Mouse (Mus musculus) kidney, adult 2 months (tissue): ENCODE results near the gene Cox4i2. TPM values are rescaled to one million over a fixed set of nuclear protein-coding genes. Genes with fewer than 3 reads are reported as not detected.

Experiments
- DNase-seq: peaks from one replicate; pipeline ENCODE4 v3.0.0; 2021
- H3K27ac ChIP-seq: fragments of 200-500 bp; 2 replicates; pipeline ENCODE4 v1.5.1; 2012; ENCODE audit warnings: low read depth, low read length, control low read depth, inconsistent platforms; ENCODE audit not compliant: insufficient read depth
- H3K27me3 ChIP-seq: fragments of 200-500 bp; replicated peaks from 2 replicates; pipeline ENCODE4 v1.6.1; 2012; ENCODE audit warnings: mild to moderate bottlenecking, moderate library complexity, low read length, inconsistent platforms; ENCODE audit not compliant: control insufficient read depth, insufficient read depth
- H3K36me3 ChIP-seq: fragments of 200-500 bp; 2 replicates; pipeline ENCODE4 v1.6.1; 2012; ENCODE audit warnings: mild to moderate bottlenecking, moderate library complexity, low read length, inconsistent platforms; ENCODE audit not compliant: control insufficient read depth, insufficient read depth
- H3K4me1 ChIP-seq: fragments of 200-500 bp; 2 replicates; pipeline ENCODE4 v1.6.1; 2011; ENCODE audit warnings: low read length; ENCODE audit not compliant: control insufficient read depth, insufficient read depth
- H3K4me3 ChIP-seq: fragments of 200-500 bp; 2 replicates; pipeline ENCODE4 v1.5.1; 2011; ENCODE audit warnings: mild to moderate bottlenecking, low read depth, low read length, control low read depth; ENCODE audit not compliant: insufficient read depth
- CTCF ChIP-seq: fragments of 200-500 bp; conservative IDR thresholded peaks from 2 replicates; pipeline ENCODE4 v1.5.1; 2011; ENCODE audit warnings: low read depth, mild to moderate bottlenecking, control low read depth, low read length, moderate library complexity, mixed read lengths; ENCODE audit not compliant: insufficient read depth, insufficient read length
- POLR2A ChIP-seq: fragments of 200-500 bp; IDR thresholded peaks from one replicate; pipeline ENCODE4 v1.6.1; 2011; ENCODE audit warnings: low read depth, low read length, control low read depth
- WGBS: fragments of 180-500 bp; shearing (Covaris S2); methylation state at CpG from one replicate; pipeline ENCODE4 v1.1.7; 2018; 5-methylcytosine and 5-hydroxymethylcytosine counted together
- polyA plus RNA-seq: library from polyadenylated mRNA; depleted of rRNA; stranded (reverse); fragments of >200 nt; gene quantifications from 2 replicates; pipeline ENCODE4 v1.2.3, GENCODE M21; 2012

The Cox4i2 gene
- polyA plus RNA-seq, 1 experiment = 3.1 TPM

DNA sequence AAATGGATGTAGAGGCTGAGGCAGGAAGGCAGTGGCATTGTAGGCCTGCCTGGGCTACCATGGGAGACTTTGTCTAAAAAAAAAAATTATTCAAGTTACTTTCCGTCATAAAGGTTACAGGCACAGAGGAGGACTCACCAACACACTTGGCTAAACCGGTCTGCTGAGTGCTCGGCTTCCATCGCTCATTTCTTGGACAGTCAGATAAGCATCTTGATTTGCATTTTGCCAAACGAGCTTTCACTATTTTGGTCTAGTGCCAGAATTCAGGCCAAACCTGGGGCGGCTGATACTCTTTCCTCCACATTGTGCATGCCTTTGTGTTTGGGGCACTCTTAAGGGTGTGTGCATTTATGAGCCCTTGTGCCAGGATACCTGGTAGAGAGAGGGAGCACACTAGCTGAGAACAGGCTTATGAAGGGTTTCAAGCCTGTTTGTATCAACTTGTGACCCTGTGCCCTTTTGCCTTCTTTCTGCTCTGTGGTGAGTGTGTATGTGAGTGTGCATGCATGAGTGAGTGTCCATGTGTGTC lies 37.7 kb upstream of the Cox4i2 start:
- Histone ChIP-seq H3K27me3 (no peaks in the 10 kb centered on the region), H3K4me3 (no peak overlapping the region), H3K4me1 (no peaks in the 10 kb centered on the region; the same call in 1 of the 2 replicates), H3K36me3 (no peaks in the 10 kb centered on the region), H3K27ac (no peak overlapping the region)
- peak; percentile 59 for DNase-seq
- 42% methylated on average over 6 of the region's 6 CpGs for WGBS
- TF ChIP-seq POLR2A = no peak
- no peak for TF ChIP-seq CTCF

- Histone ChIP-seq H3K4me1 (no peaks in the 10 kb centered on the region; the same call in 1 of the 2 replicates), H3K27ac (no peak overlapping the region), H3K36me3 (no peaks in the 10 kb centered on the region), H3K27me3 (no peaks in the 10 kb centered on the region), H3K4me3 (no peak overlapping the region)
- TF ChIP-seq POLR2A (no peak), CTCF (no peak)
- DNase-seq = no peak
- WGBS = 71% methylated on average over 11 of the region's 11 CpGs
These were observed 36.3 kb upstream of the Cox4i2 start for GRCm38 (mm10) chr2:152717652-152718051.

DNA sequence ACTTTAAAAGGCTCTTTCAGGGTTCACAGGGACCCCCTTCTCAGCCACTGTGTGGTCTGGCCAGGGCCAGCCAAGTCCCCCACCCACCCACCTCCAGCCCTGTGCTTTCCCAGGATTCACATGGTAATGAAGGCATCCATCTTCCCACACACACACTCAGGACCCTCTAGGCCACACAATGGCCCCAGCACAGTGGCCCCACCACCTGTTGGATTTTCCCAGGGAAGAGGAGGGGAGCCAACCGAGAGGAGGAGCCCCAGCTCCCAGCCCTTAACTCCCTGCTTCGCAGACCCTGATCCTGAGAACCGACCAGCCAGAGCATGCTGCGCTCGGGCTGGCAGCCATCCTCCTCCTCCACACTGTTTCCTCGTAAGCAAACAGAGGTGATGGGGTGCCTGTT lies 35.9 kb upstream of the Cox4i2 start:
- TF ChIP-seq CTCF (no peak), POLR2A (no peak)
- Histone ChIP-seq H3K36me3 (no peaks in the 10 kb centered on the region), H3K27ac (no peak overlapping the region), H3K4me1 (no peaks in the 10 kb centered on the region; the same call in 1 of the 2 replicates), H3K27me3 (no peaks in the 10 kb centered on the region), H3K4me3 (no peak overlapping the region)
- 71% methylated on average over 6 of the region's 6 CpGs for WGBS
- no peak for DNase-seq

GRCm38 (mm10) chr2:152723651-152724331 lies 30.2 kb upstream of the Cox4i2 start:
- DNase-seq = peak; percentile 67
- H3K27ac ChIP-seq = peak overlapping the region; percentile 18
- H3K4me1 ChIP-seq = peaks cover 5% of the 10 kb centered on the region
- 12% methylated on average over 37 of the region's 37 CpGs for WGBS
- H3K36me3 ChIP-seq = no peaks in the 10 kb centered on the region
- peak overlapping the region; percentile 8; the same call in 1 of the 2 replicates for H3K4me3 ChIP-seq
- no peaks in the 10 kb centered on the region for H3K27me3 ChIP-seq
- TF ChIP-seq CTCF (no peak), POLR2A (no peak)

DNA sequence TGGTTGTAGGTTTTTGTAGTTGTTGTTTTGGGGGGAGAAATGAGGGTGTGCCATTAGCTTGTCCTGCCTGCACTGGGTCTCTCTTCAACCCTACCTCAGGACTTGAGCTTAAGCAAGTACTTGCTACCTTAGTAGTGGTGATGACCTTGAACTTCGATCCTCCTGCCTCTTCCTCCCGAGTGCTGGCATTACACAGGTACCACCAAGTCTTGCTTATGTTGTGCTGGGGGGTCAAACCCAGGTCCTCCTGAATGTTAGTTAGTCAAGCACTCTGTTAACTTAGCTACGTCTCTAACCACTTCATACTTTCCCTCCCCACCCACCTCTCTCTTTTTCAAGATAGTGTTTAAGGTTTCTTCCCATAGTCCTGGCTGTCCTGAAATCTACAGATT lies 29.6 kb upstream of the Cox4i2 start:
- TF ChIP-seq CTCF = no peak
- H3K27ac ChIP-seq = peak overlapping the region; percentile 4
- H3K4me3 ChIP-seq = 0 out of 2 replicates have a peak overlapping the region, but pooled peaks have one; percentile 0
- no peak for DNase-seq
- no peaks in the 10 kb centered on the region for H3K27me3 ChIP-seq
- H3K36me3 ChIP-seq = no peaks in the 10 kb centered on the region
- H3K4me1 ChIP-seq = peaks cover 10% of the 10 kb centered on the region
- WGBS = 64% methylated on average over 3 of the region's 3 CpGs

DNA sequence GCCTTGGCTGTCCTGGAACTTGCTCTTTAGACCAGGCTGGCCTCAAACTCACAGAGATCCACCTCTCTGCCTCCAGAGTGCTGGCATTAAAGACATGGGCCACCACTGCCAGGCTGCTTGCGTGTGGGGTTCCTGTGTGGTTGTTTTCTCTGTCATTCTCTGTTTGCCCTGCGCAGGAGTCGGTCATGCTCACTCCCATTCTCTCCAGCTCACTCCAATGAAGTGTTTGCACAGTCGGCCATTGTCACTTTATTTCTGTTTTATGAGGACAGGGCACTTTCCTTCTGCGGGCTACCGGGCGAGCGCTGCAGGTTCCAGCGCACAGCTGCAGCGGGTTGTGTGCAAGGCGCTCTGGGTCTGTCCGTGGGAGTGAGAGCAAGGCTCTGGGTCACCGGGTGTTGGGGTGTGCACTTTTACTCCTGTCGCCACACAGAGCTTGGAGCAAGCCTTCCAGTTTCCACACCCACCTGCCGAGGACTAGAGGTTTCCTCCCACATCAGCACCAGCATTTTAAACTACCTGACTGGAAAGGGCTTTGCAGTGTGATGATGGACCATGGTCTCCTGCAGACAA lies 28.7 kb upstream of the Cox4i2 start:
- no peaks in the 10 kb centered on the region for H3K36me3 ChIP-seq
- H3K4me1 ChIP-seq = peaks cover 13% of the 10 kb centered on the region
- H3K27ac ChIP-seq = no peak overlapping the region
- H3K27me3 ChIP-seq = no peaks in the 10 kb centered on the region
- H3K4me3 ChIP-seq = no peak overlapping the region
- DNase-seq = no peak
- TF ChIP-seq CTCF (no peak), POLR2A (no peak)
- WGBS = 73% methylated on average over 15 of the region's 15 CpGs

DNA sequence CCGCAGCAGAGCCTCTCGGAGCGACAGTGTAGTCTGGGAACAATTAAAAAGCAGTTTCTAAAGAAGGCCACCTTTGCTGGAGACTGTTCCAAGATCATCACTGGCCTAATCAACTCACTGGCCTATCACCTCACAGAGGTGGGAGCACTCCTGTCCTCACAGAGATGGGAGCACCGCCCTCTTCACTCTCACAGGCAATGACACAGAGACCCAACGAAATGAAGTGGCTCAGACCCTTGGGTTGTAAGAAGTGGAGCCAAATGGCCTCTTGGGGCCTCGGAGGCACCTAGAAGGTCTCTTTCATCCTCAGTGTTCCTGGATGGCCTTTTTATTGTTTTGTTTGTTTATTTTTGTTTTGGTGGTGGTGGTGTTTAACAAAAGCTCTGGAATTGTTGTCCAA lies 27.8 kb upstream of the Cox4i2 start:
- H3K36me3 ChIP-seq = no peaks in the 10 kb centered on the region
- H3K4me1 ChIP-seq = peaks cover 13% of the 10 kb centered on the region
- peak overlapping the region; percentile 73 for H3K27ac ChIP-seq
- H3K4me3 ChIP-seq = no peak overlapping the region
- no peaks in the 10 kb centered on the region for H3K27me3 ChIP-seq
- WGBS = 93% methylated on average over 6 of the region's 6 CpGs
- DNase-seq = no peak
- TF ChIP-seq CTCF (no peak), POLR2A (no peak)
